Mouse (Mus musculus) heart, postnatal 0 days (tissue): ENCODE data around the gene Ssbp1. TPM values are rescaled to one million over a fixed set of nuclear protein-coding genes. Genes with fewer than 3 reads are reported as not detected.

Experiments used
- ATAC-seq: fragments of 200-750 bp; cut with Nextera tagmentation; 2 replicates; pipeline ENCODE4 v1.8.0; 2017; ENCODE audit warnings: low read depth, moderate number of reproducible peaks, moderate library complexity; ENCODE audit not compliant: insufficient read depth
- DNase-seq: peaks from one replicate; pipeline ENCODE4 v3.0.0-alpha.2; 2016; ENCODE audit warnings: low spot score
- H3K27ac ChIP-seq: fragments of 300-500 bp; sonication (generic); 2 replicates; pipeline ENCODE4 v1.5.1; 2014; ENCODE audit warnings: low read depth, mild to moderate bottlenecking
- H3K27me3 ChIP-seq: fragments of 300-500 bp; sonication (generic); 2 replicates; pipeline ENCODE4 v1.6.1; 2014; ENCODE audit warnings: low read length, mixed read lengths; ENCODE audit not compliant: control insufficient read depth, insufficient read depth
- H3K36me3 ChIP-seq: fragments of 300-500 bp; sonication (generic); replicated peaks from 2 replicates; pipeline ENCODE4 v1.6.1; 2014; ENCODE audit warnings: low read length, mixed read lengths; ENCODE audit not compliant: control insufficient read depth, insufficient read depth
- H3K4me1 ChIP-seq: fragments of 300-500 bp; sonication (generic); 2 replicates; pipeline ENCODE4 v1.6.1; 2014; ENCODE audit warnings: antibody characterized with exemption; ENCODE audit not compliant: control insufficient read depth, insufficient read depth
- H3K4me2 ChIP-seq: fragments of 300-500 bp; sonication (generic); 2 replicates; pipeline ENCODE4 v1.6.1; 2014; ENCODE audit warnings: low read depth, mild to moderate bottlenecking, low read length, moderate library complexity
- H3K4me3 ChIP-seq: fragments of 300-500 bp; sonication (generic); 2 replicates; pipeline ENCODE4 v1.5.1; 2014; ENCODE audit warnings: low read depth, low read length
- H3K9ac ChIP-seq: fragments of 300-500 bp; sonication (generic); replicated peaks from 2 replicates; pipeline ENCODE4 v1.6.1; 2014; ENCODE audit warnings: low read depth, low read length, mixed read lengths
- H3K9me3 ChIP-seq: fragments of 300-500 bp; sonication (generic); replicated peaks from 2 replicates; pipeline ENCODE4 v1.6.1; 2016; ENCODE audit warnings: low read length; ENCODE audit not compliant: control insufficient read depth
- CTCF ChIP-seq: IDR thresholded peaks from 2 replicates; pipeline ENCODE4 v1.5.1; 2016; ENCODE audit warnings: antibody characterized with exemption, control low read depth, low read depth
- EP300 ChIP-seq: IDR thresholded peaks from 2 replicates; pipeline ENCODE4 v1.6.1; 2016; ENCODE audit warnings: antibody characterized with exemption, low read depth
- WGBS: fragments of 180-500 bp; shearing (Covaris S2); extraction: QIAGEN DNeasy Blood & Tissue Kit; methylation state at CpG from one replicate; pipeline ENCODE4 v1.1.7; 2014; 5-methylcytosine and 5-hydroxymethylcytosine counted together
- polyA plus RNA-seq: library from polyadenylated mRNA; unstranded; fragments of >200 nt; fragmentation: Nextera tagmentation; extraction: Ambion mirVana; gene quantifications from 2 replicates; pipeline ENCODE4 v1.2.1, GENCODE M21; 2015
- total RNA-seq: library from RNA; depleted of rRNA; stranded (reverse); fragments of >200 nt; gene quantifications from 2 replicates; pipeline ENCODE4 v1.2.3, GENCODE M21; 2014; ENCODE audit warnings: low replicate concordance

Gene Ssbp1
- total and polyA plus RNA-seq, 2 experiments from 2014 or later = 5.5 to 111 TPM

DNA sequence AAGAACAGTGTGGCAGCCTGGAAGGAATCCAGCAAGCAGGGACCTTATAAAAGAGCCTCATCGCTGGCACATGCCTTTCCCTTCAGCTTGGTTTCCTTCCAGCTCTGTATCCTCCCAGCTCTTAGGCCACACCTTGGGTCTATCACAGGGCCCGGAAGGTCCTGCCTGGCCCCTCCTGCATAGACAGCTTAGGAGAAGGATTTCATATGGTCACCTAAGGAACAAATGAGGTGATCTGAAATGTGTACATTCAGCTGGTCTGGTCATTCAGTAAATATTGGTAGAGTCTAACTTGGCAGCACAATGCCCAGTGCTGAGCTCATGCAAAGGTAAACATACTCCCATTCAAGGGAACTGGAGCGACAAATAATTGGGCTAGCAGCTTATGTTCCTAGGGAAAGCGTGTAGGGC, 41.6 kb upstream of the Ssbp1 start:
- no peak overlapping the region for H3K27ac ChIP-seq
- TF ChIP-seq CTCF (no peak), EP300 (no peak)
- H3K36me3 ChIP-seq = no peaks in the 10 kb centered on the region
- peaks cover 3% of the 10 kb centered on the region; the same call in 1 of the 2 replicates for H3K27me3 ChIP-seq
- no peak for ATAC-seq
- H3K4me3 ChIP-seq = no peak overlapping the region
- no peaks in the 10 kb centered on the region for H3K9me3 ChIP-seq
- no peaks in the 10 kb centered on the region for H3K4me1 ChIP-seq
- no peak overlapping the region for H3K9ac ChIP-seq
- WGBS = 54% methylated on average over 4 of the region's 4 CpGs
- no peak overlapping the region for H3K4me2 ChIP-seq
- no peak for DNase-seq

- Histone ChIP-seq H3K27me3 (peaks cover 7% of the 10 kb centered on the region; the same call in 1 of the 2 replicates), H3K4me1 (peaks cover 4% of the 10 kb centered on the region; the same call in 1 of the 2 replicates), H3K36me3 (no peaks in the 10 kb centered on the region)
Measured at GRCm38 (mm10) chr6:40430251-40430650, 40.9 kb upstream of the Ssbp1 start.

GRCm38 (mm10) chr6:40430878-40431277, 40.3 kb upstream of the Ssbp1 start:
- 65% methylated on average over 3 of the region's 3 CpGs for WGBS
- H3K9ac ChIP-seq = no peak overlapping the region
- TF ChIP-seq CTCF = no peak

More at GRCm38 (mm10) chr6:40430251-40430650, 40.9 kb upstream of the Ssbp1 start:
- no peak overlapping the region for H3K9ac ChIP-seq
- no peak overlapping the region for H3K27ac ChIP-seq
- TF ChIP-seq CTCF (no peak), EP300 (no peak)
- H3K4me3 ChIP-seq = no peak overlapping the region
- no peak overlapping the region for H3K4me2 ChIP-seq
- H3K9me3 ChIP-seq = no peaks in the 10 kb centered on the region
- DNase-seq (no peak), ATAC-seq (no peak)
- WGBS = 82% methylated on average over 3 of the region's 3 CpGs

GRCm38 (mm10) chr6:40431356-40431755, 39.8 kb upstream of the Ssbp1 start:
- Histone ChIP-seq H3K27me3 (peaks cover 7% of the 10 kb centered on the region; the same call in 1 of the 2 replicates), H3K27ac (no peak overlapping the region), H3K4me2 (no peak overlapping the region), H3K4me3 (no peak overlapping the region), H3K4me1 (peaks cover 4% of the 10 kb centered on the region; the same call in 1 of the 2 replicates), H3K36me3 (no peaks in the 10 kb centered on the region), H3K9me3 (no peaks in the 10 kb centered on the region), H3K9ac (no peak overlapping the region)
- no peak for TF ChIP-seq CTCF
- no peak for TF ChIP-seq EP300
- 56% methylated on average over 4 of the region's 4 CpGs for WGBS
- ATAC-seq (no peak), DNase-seq (no peak)

More at GRCm38 (mm10) chr6:40430878-40431277, 40.3 kb upstream of the Ssbp1 start:
- no peak overlapping the region for H3K4me3 ChIP-seq
- no peak overlapping the region for H3K27ac ChIP-seq
- peaks cover 4% of the 10 kb centered on the region; the same call in 1 of the 2 replicates for H3K4me1 ChIP-seq
- no peak overlapping the region for H3K4me2 ChIP-seq
- no peaks in the 10 kb centered on the region for H3K9me3 ChIP-seq
- no peaks in the 10 kb centered on the region for H3K36me3 ChIP-seq
- peaks cover 7% of the 10 kb centered on the region; the same call in 1 of the 2 replicates for H3K27me3 ChIP-seq
- ATAC-seq (no peak), DNase-seq (no peak)

- Histone ChIP-seq H3K36me3 (no peaks in the 10 kb centered on the region), H3K9ac (no peak overlapping the region), H3K4me1 (peaks cover 4% of the 10 kb centered on the region; the same call in 1 of the 2 replicates), H3K9me3 (no peaks in the 10 kb centered on the region), H3K27ac (no peak overlapping the region), H3K4me2 (no peak overlapping the region), H3K4me3 (no peak overlapping the region), H3K27me3 (peaks cover 7% of the 10 kb centered on the region; the same call in 1 of the 2 replicates)
- TF ChIP-seq EP300 (no peak), CTCF (no peak)
- ATAC-seq (no peak), DNase-seq (no peak)
Measured at GRCm38 (mm10) chr6:40431812-40432211, 39.3 kb upstream of the Ssbp1 start.
